Mouse (Mus musculus): ENCODE measurements around the gene Lpcat3. TPM values are rescaled to one million over a fixed set of nuclear protein-coding genes. Genes with fewer than 3 reads are reported as not detected.

Lpcat3 gene
- total and polyA plus RNA-seq, 3 experiments, result 95.7 to 198 (median 147) TPM

DNA sequence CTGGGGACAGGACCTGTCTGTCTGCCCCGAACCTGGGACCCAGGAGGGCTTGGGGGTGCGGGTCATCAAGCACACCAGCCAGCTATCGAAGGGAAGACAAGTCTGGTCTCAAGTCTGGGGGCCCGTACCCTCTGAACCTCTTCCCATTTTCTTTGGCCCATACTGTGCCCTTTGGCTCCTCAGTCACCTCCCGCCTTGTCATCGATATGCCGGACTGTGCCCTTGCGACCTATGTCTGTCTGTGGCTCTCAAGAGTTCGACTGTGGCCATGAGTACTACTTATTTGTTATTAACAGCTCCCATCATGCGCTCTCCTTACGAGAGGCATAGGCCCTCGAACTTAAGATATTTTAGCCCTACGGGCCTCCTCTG, 583 bp downstream of the Lpcat3 start:
- ATAC-seq (ENCODE audit: extremely low read depth, insufficient number of reproducible peaks, low FRiP score, poor library complexity, severe bottlenecking) (no peak), DNase-seq (ENCODE audit: low spot score) (no peak)
- Histone ChIP-seq H3K9me3 (replicated peaks) (no peaks in the 10 kb centered on the region), H3K36me3 (replicated peaks) (peaks cover 37% of the 10 kb centered on the region), H3K4me3 (ENCODE audit: low read depth, low read length) (peak overlapping the region; percentile 89), H3K27me3 (ENCODE audit: insufficient read depth, low read length) (no peaks in the 10 kb centered on the region), H3K4me1 (ENCODE audit: insufficient read depth, low read depth, low read length) (peaks cover 51% of the 10 kb centered on the region)
- TF ChIP-seq GATA2 (IDR thresholded peaks at IDR 0.05; ENCODE audit: borderline replicate concordance, low read depth, low read length) (no peak), CTCF (IDR thresholded peaks at IDR 0.05; ENCODE audit: low read depth, low read length) (no peak), GATA1 (IDR thresholded peaks at IDR 0.05; ENCODE audit: borderline replicate concordance, low read length) (no peak), POLR2AphosphoS5 (IDR thresholded peaks at IDR 0.05; ENCODE audit: insufficient replicate concordance, low read depth, low read length) (no peak), TAL1 (conservative IDR thresholded peaks at IDR 0.05; ENCODE audit: low read depth, low read length) (no peak)

DNA sequence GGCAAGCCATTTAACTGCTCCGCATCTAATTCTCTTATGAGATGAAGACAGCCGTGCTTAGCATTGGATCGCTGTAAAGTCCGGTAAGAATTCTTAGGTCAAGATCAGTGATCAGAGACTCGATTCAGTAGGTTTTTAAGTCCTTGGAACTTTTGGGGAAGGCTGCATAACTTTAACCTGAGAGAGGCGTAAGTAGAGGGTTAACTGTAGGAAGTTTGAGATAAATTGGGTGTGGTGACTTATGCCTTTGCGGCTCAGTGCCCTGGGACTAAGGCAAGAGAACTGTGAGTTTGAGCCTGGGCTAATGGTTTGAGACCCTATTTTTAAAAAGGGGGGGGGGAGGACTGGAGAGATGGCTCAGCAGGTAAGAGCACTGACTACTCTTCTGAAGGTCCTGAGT, 1.4 kb downstream of the Lpcat3 start:
- peaks cover 45% of the 10 kb centered on the region for H3K36me3 ChIP-seq (replicated peaks)
- peaks cover 56% of the 10 kb centered on the region for H3K4me1 ChIP-seq (ENCODE audit: insufficient read depth, low read depth, low read length)
- ATAC-seq (ENCODE audit: extremely low read depth, insufficient number of reproducible peaks, low FRiP score, poor library complexity, severe bottlenecking) (no peak), DNase-seq (ENCODE audit: low spot score) (no peak)
- H3K27me3 ChIP-seq (ENCODE audit: insufficient read depth, low read length), result no peaks in the 10 kb centered on the region
- H3K4me3 ChIP-seq (ENCODE audit: low read depth, low read length), result peak overlapping the region; percentile 89
- TF ChIP-seq GATA1 (IDR thresholded peaks at IDR 0.05; ENCODE audit: borderline replicate concordance, low read length), result no peak
- TF ChIP-seq TAL1 (conservative IDR thresholded peaks at IDR 0.05; ENCODE audit: low read depth, low read length), result no peak
- no peak for TF ChIP-seq GATA2 (IDR thresholded peaks at IDR 0.05; ENCODE audit: borderline replicate concordance, low read depth, low read length)
- TF ChIP-seq CTCF (IDR thresholded peaks at IDR 0.05; ENCODE audit: low read depth, low read length), result no peak
- TF ChIP-seq POLR2AphosphoS5 (IDR thresholded peaks at IDR 0.05; ENCODE audit: insufficient replicate concordance, low read depth, low read length), result no peak
- no peaks in the 10 kb centered on the region for H3K9me3 ChIP-seq (replicated peaks)

- H3K4me3 ChIP-seq (ENCODE audit: low read depth, low read length), result peak overlapping the region; percentile 50; the same call in 1 of the 2 replicates
- no peak for TF ChIP-seq TAL1 (conservative IDR thresholded peaks at IDR 0.05; ENCODE audit: low read depth, low read length)
- TF ChIP-seq CTCF (IDR thresholded peaks at IDR 0.05; ENCODE audit: low read depth, low read length), result no peak
- TF ChIP-seq GATA2 (IDR thresholded peaks at IDR 0.05; ENCODE audit: borderline replicate concordance, low read depth, low read length), result no peak
- no peak for TF ChIP-seq POLR2AphosphoS5 (IDR thresholded peaks at IDR 0.05; ENCODE audit: insufficient replicate concordance, low read depth, low read length)
- TF ChIP-seq GATA1 (IDR thresholded peaks at IDR 0.05; ENCODE audit: borderline replicate concordance, low read length), result no peak
- DNase-seq (ENCODE audit: low spot score), result no peak
- ATAC-seq (ENCODE audit: extremely low read depth, insufficient number of reproducible peaks, low FRiP score, poor library complexity, severe bottlenecking), result no peak
- peaks cover 58% of the 10 kb centered on the region for H3K4me1 ChIP-seq (ENCODE audit: insufficient read depth, low read depth, low read length)
- H3K9me3 ChIP-seq (replicated peaks), result no peaks in the 10 kb centered on the region
- H3K27me3 ChIP-seq (ENCODE audit: insufficient read depth, low read length), result no peaks in the 10 kb centered on the region
- peaks cover 52% of the 10 kb centered on the region for H3K36me3 ChIP-seq (replicated peaks)
Measured at GRCm38 (mm10) chr6:124665011-124665410, 2.2 kb downstream of the Lpcat3 start.

DNA sequence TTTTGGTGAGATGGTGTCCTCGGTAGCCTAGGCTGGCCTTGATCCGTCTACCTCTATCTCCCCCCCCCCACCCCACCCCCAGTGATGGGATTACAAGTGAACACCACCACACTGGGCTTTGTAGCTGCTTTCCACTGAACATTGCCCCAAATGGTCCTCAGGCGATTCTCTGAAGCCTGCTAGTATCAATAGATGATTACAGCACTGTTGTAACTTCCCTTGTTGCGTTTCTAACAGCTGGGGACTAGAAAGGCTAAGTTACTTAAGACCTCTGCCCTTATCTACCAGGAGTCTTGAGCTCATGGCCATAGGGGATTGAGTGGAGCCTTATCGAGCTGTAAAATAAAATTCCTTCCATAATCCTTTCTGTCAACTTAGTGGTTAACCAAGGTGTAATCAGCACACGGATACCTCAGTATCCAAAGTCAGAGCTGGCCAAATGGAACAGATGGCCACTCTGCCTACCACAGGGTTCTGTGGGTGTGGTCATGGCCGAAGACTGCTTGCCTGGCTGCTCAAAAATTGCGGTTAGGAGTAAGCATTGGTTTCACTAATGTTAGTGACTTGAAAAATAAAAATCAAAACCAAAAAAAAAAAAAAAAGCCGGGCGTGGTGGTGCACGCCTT, 6.5 kb downstream of the Lpcat3 start:
- no peak for ATAC-seq (ENCODE audit: extremely low read depth, insufficient number of reproducible peaks, low FRiP score, poor library complexity, severe bottlenecking)
- Histone ChIP-seq H3K4me1 (ENCODE audit: insufficient read depth, low read depth, low read length) (peaks cover 88% of the 10 kb centered on the region), H3K36me3 (replicated peaks) (peaks cover 95% of the 10 kb centered on the region), H3K27me3 (ENCODE audit: insufficient read depth, low read length) (no peaks in the 10 kb centered on the region), H3K9me3 (replicated peaks) (no peaks in the 10 kb centered on the region), H3K4me3 (ENCODE audit: low read depth, low read length) (no peak overlapping the region)
- no peak for DNase-seq (ENCODE audit: low spot score)
- TF ChIP-seq TAL1 (conservative IDR thresholded peaks at IDR 0.05; ENCODE audit: low read depth, low read length), result no peak
- no peak for TF ChIP-seq GATA1 (IDR thresholded peaks at IDR 0.05; ENCODE audit: borderline replicate concordance, low read length)
- TF ChIP-seq GATA2 (IDR thresholded peaks at IDR 0.05; ENCODE audit: borderline replicate concordance, low read depth, low read length), result no peak
- no peak for TF ChIP-seq POLR2AphosphoS5 (IDR thresholded peaks at IDR 0.05; ENCODE audit: insufficient replicate concordance, low read depth, low read length)
- TF ChIP-seq CTCF (IDR thresholded peaks at IDR 0.05; ENCODE audit: low read depth, low read length), result no peak

DNA sequence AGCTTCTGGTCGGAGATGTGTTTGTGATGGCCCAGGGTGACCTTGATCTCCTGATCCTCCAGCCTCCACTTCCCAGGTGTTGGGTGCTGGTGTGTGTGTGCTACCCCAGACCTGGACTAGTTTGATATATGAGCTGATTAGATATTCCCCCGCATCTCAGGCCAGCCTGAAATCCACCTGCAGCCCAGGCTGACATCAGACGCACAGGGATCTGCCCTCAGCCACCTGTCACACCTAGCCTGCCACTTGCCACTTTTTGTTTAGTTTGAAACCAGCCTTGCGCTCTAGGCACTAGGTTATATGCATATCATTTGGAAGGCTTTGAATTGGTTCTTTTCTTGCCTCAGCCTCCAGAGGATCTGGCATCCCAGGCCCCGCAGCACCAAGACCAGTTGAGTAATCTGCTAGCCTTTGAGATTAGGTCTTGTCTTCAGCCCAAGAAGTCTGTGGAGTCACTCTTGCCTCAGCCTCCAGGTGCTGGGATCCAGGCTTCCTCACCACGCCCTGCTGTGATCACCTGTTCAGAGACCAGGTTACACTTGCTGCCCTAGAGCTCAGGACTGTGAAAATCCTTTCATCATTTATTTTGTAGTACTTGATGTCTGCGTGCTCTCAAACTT, 7.6 kb downstream of the Lpcat3 start:
- Histone ChIP-seq H3K4me1 (ENCODE audit: insufficient read depth, low read depth, low read length) (peaks cover 86% of the 10 kb centered on the region), H3K36me3 (replicated peaks) (peaks cover 99% of the 10 kb centered on the region), H3K4me3 (ENCODE audit: low read depth, low read length) (no peak overlapping the region), H3K27me3 (ENCODE audit: insufficient read depth, low read length) (no peaks in the 10 kb centered on the region), H3K9me3 (replicated peaks) (no peaks in the 10 kb centered on the region)
- ATAC-seq (ENCODE audit: extremely low read depth, insufficient number of reproducible peaks, low FRiP score, poor library complexity, severe bottlenecking) (no peak), DNase-seq (ENCODE audit: low spot score) (no peak)
- TF ChIP-seq GATA1 (IDR thresholded peaks at IDR 0.05; ENCODE audit: borderline replicate concordance, low read length) (no peak), TAL1 (conservative IDR thresholded peaks at IDR 0.05; ENCODE audit: low read depth, low read length) (no peak), CTCF (IDR thresholded peaks at IDR 0.05; ENCODE audit: low read depth, low read length) (no peak), GATA2 (IDR thresholded peaks at IDR 0.05; ENCODE audit: borderline replicate concordance, low read depth, low read length) (no peak), POLR2AphosphoS5 (IDR thresholded peaks at IDR 0.05; ENCODE audit: insufficient replicate concordance, low read depth, low read length) (no peak)

DNA sequence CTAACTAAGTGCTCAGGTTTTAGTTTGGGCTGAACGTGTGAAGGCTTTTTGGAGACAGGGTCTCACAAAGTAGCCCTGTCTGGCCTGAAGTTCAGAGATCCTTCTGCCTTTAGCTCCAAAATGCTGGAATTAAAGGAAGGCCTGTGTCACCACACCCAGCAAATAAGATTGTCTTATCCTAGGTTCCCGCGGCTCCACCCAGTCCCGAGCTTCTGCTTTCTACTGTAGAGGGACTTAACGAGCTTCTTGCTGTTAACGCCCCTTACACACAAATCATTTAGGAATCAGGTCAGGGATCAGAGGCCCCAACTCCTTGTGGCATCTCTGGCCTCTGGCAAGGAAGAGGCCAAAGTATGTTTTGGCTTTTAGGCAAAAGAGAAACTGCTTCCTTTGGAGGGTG, 9.3 kb downstream of the Lpcat3 start:
- Histone ChIP-seq H3K4me1 (ENCODE audit: insufficient read depth, low read depth, low read length) (peaks cover 87% of the 10 kb centered on the region), H3K4me3 (ENCODE audit: low read depth, low read length) (peak overlapping the region; percentile 39; the same call in 1 of the 2 replicates), H3K36me3 (replicated peaks) (peaks cover 99% of the 10 kb centered on the region), H3K27me3 (ENCODE audit: insufficient read depth, low read length) (no peaks in the 10 kb centered on the region), H3K9me3 (replicated peaks) (no peaks in the 10 kb centered on the region)
- no peak for TF ChIP-seq CTCF (IDR thresholded peaks at IDR 0.05; ENCODE audit: low read depth, low read length)
- no peak for TF ChIP-seq TAL1 (conservative IDR thresholded peaks at IDR 0.05; ENCODE audit: low read depth, low read length)
- TF ChIP-seq GATA1 (IDR thresholded peaks at IDR 0.05; ENCODE audit: borderline replicate concordance, low read length), result no peak
- TF ChIP-seq GATA2 (IDR thresholded peaks at IDR 0.05; ENCODE audit: borderline replicate concordance, low read depth, low read length), result no peak
- no peak for TF ChIP-seq POLR2AphosphoS5 (IDR thresholded peaks at IDR 0.05; ENCODE audit: insufficient replicate concordance, low read depth, low read length)
- ATAC-seq (ENCODE audit: extremely low read depth, insufficient number of reproducible peaks, low FRiP score, poor library complexity, severe bottlenecking), result peak; percentile 52; the same call in 1 of the 2 replicates
- DNase-seq (ENCODE audit: low spot score), result peak; percentile 24
